Mouse (Mus musculus) frontal cortex, adult 2 months (tissue): ENCODE measurements at regions not wholly inside any gene's neighbourhood (a gene's known extent, or its start where the extent isn't known, plus 50 kb on each side); places are given as distances from the start of the nearest gene placed in this dataset.

Experiments
- DNase-seq, 2 experiments: peaks; one replicate each; pipeline ENCODE4 v3.0.0; 2022; ENCODE audit warnings: low spot score in 1 of 2; ENCODE audit errors: extremely low spot score in 1 of 2

- DNase-seq, result no peak
Observed at GRCm38 (mm10) chr10:17540404-17541375, 182.3 kb upstream of the Cited2 start.

GRCm38 (mm10) chr10:17542104-17542846, 180.7 kb upstream of the Cited2 start:
- no peak for DNase-seq

GRCm38 (mm10) chr10:17542847-17543421, 180.1 kb upstream of the Cited2 start:
- DNase-seq, result no peak

- no peak for DNase-seq
Observed at GRCm38 (mm10) chr10:17545291-17545690, 177.7 kb upstream of the Cited2 start.

DNA sequence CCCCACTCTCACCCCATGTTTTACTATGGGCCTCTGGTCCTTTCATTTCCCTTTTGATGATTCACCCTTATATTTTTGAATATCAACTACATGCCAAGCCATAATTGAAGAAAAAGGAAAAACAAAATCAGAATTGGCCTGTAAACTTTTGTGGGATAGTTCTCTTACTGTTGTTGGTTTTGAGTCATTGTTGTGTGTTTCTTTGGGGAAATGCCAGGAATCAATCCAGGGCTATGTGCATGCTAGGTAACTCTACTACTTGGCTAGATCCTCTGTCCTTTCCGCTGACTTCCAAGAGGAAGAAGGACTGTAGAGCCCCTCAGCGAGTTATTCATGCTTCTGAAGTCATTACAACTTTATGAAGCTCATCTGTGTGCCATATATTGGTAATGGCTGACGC, 175.0 kb upstream of the Cited2 start:
- no peak for DNase-seq

GRCm38 (mm10) chr10:17548629-17549580, 174.1 kb upstream of the Cited2 start:
- DNase-seq, result no peak

GRCm38 (mm10) chr10:17549711-17550637, 173.0 kb upstream of the Cited2 start:
- DNase-seq, result no peak

DNA sequence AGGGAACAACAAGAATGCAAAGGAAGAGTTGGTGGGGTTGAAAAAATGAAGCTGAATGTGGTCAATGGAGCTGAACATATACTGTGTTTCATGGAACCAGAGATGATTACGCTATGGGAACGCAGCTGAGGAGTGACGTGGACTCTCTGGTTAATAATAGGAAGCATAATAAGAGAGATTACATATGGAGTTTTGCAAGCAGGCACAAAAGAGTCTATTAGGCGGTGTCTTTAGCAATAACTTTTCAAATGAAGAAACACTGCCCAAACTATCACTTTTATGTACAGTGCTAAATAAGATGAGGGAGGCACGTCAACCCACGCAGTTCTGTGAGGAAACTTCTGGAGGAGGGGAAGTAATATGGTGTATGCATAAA, 172.4 kb upstream of the Cited2 start:
- DNase-seq, result no peak

DNA sequence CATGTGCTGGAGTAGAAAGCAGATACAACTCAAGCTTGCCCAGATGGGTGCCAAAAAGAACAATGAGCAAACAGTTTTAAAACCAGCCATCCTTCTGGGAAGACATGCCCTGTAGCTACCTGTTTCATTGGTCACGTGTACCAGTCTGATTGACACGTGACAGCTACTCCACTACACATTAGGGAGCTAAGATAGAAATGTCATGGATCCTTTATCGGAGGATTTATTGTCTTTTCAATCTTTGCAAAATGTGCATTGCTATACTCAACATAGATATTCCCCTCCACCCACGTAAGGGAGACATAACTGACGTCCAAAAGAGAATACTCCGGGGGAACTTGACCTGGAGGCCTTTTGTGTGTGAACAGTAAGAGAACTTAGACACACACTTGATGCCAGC, 171.1 kb upstream of the Cited2 start:
- DNase-seq, result no peak

DNA sequence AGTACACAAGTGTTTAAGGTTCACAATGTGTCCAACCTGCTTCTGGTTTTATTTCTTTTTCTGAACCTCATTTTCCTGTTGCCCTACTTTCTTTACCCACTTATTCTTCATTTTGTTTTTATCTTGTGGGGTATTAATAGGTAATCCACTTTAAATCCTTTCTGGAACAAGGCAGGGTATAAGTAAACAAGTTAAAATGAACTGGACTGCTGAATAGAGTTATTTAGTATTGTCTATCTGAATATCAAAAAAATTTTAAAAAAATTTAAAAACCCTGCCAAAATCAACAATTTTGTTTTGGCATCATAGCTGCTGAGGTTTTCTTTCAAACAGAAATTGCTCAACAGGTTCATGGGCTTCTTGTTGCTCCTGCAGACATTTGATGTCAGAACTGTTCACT, 170.7 kb upstream of the Cited2 start:
- no peak for DNase-seq

DNA sequence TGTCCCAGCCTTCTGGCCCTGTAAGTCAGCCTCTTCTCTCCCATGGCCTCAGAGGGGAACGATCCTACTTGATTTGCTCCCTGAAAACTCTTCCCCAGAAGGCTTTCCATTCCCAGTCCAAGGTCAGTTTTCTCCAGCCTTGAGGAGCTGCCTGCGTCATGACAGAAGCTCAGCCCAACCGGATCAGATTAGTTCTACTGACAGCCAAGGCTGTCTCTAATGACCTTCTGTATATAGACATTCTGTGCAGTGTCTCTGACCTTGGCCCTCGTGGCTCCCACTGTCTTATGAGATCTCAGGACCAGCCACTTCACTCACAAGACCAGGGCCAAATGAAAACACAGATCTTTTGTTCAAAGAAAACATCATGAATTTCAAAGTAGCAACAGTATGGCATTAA, 166.6 kb upstream of the Cited2 start:
- DNase-seq, result no peak

- no peak for DNase-seq
Observed at GRCm38 (mm10) chr10:17559370-17559955, 163.6 kb upstream of the Cited2 start.

GRCm38 (mm10) chr10:17559980-17560379, 163.0 kb upstream of the Cited2 start:
- DNase-seq, result no peak

DNA sequence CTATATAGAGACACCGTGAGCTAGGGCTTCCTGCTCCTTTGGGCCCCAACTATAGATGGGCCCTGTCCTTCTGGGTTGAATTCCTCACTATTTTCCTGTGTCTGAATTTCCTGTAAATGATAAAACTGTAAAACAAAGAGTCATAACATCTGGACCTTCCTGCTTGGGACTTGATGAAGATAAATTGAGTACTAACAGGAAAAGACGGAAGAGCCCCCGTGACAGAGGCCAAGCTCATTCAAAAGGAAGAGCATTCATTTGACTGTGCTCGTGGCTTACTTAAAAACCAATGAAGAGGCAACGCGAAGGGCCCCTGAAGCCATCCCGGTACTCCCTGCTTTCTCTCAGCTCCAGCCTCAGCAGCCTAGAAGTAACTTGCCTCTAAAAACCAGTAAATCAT, 161.6 kb upstream of the Cited2 start:
- no peak for DNase-seq

GRCm38 (mm10) chr10:17561977-17562376, 161.0 kb upstream of the Cited2 start:
- no peak for DNase-seq

DNA sequence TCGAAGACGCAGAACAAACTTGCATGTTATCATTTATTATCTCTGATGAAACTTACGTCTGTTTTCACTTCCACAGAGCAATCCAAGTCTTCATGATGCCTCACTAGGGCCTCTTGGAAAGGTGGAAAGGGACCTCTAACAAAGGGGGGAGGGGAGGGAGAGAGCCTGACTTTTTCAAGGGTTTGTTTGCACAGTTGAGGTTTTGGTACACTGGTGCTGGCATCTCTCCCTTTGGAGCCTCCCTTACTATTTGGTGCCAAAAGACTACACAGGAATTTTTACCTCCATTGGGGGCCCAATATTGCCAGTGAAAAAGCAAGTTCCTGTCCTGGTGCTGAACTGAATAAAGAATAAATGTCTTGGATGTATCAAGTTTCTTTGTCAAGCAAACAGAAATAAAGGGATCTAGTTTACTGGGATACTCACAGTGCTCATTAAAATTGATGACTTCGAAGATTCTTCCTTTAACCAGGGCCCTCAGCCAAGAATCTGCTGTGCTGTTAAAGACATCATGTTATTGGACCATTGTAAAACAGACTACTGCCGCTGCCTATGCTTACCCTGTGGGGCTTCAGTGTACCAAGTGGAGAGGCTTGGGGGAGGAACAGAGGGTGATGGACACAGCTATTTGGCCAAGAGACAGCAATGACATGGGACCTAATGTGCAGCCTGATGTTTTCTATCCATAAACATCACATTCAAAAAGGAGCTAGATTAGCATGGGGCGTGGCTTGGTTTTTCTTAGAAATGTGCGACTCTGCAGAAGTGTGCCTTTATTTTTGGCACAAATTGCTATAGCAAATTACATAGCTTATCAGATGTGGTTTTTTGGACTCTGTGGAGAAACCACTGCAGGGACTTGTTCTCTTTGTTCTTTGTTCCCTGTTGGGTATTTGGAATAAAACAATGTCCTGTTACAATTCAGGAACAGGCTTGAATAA, 160.3 kb upstream of the Cited2 start:
- DNase-seq, result no peak

DNA sequence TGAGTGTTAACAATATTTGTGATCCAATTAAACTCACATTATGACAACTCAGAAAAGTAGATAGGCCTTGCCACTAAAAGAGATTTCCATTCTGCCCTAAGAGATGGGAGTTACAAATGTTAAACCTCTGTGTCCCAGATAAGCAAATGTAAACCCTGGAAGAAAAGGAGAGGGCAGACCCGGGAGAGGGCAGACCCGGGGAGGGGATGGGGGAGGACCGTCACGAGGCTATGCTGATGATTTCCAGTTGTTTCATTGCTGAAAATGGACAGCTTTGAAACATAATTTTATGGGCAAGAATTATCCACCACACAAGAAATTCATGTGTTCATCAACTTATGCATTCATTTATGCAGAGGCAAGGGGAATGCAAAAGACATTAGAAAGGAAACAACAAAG, 159.7 kb upstream of the Cited2 start:
- no peak for DNase-seq
